Mouse (Mus musculus): Measurements from ENCODE around the gene Msantd1. TPM values are rescaled to one million over a fixed set of nuclear protein-coding genes. Genes with fewer than 3 reads are reported as not detected.

Msantd1 gene
- polyA plus RNA-seq, 1 experiment from 2014 or later: 0.60 TPM

DNA sequence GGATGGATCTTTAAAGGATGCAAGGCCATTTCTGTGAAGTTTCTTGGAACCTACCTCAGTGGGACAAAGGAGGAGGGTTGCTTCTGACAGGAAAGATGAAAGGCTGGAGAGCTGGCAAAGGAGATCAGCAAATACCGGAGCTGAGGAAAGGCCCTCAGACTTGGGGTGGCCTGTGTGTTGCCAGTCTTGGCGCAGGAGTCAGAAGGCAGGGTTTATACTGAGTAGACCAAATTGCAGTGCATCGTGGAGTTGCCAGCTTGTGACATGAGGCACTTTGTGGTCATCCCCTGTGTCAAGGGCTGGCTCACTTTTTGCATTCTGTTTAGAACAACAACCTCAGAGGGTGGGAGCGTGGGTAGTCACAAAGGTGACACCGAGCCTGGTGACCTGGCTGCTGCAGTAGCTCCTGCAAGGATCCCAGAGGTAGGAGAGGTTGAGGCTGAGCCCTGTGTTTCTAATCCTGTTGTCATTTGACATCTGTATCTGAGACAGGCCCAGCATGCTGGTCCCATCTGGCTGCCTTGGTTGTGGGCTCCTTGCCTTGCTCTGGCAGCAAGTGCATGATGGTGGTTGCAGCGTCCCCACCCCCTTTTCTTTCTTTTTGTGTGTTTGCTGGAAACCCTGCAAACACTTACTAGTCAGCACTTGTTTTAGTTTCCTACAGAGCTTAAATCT is 42.8 kb downstream of the Msantd1 start:
- Histone ChIP-seq H3K36me3 (peaks cover 28% of the 10 kb centered on the region), H3K4me2 (peak overlapping the region; percentile 74), H3K9me3 (peaks cover 5% of the 10 kb centered on the region; the same call in 1 of the 2 replicates), H3K4me1 (peaks cover 35% of the 10 kb centered on the region), H3K9ac (peak overlapping the region; percentile 97), H3K27me3 (0 out of 2 replicates have a peak, but pooled peaks cover 5% of the 10 kb centered on the region), H3K4me3 (peak overlapping the region; percentile 86), H3K27ac (peak overlapping the region; percentile 90; the same call in 1 of the 2 replicates)
- 67% methylated on average over 6 of the region's 6 CpGs for WGBS
- ATAC-seq (ENCODE audit: insufficient number of reproducible peaks, insufficient read depth, low FRiP score, low TSS enrichment, low read depth): no peak

- no peak overlapping the region for H3K27ac ChIP-seq
- 0 out of 2 replicates have a peak overlapping the region, but pooled peaks have one; percentile 97 for H3K9ac ChIP-seq
- H3K4me1 ChIP-seq: peaks cover 39% of the 10 kb centered on the region
- peak overlapping the region; percentile 86; the same call in 1 of the 2 replicates for H3K4me3 ChIP-seq
- WGBS: 95% methylated on average over 8 of the region's 8 CpGs
- H3K9me3 ChIP-seq: peaks cover 5% of the 10 kb centered on the region; the same call in 1 of the 2 replicates
- H3K36me3 ChIP-seq: peaks cover 28% of the 10 kb centered on the region
- 0 out of 2 replicates have a peak, but pooled peaks cover 5% of the 10 kb centered on the region for H3K27me3 ChIP-seq
- peak overlapping the region; percentile 74 for H3K4me2 ChIP-seq
- ATAC-seq (ENCODE audit: insufficient number of reproducible peaks, insufficient read depth, low FRiP score, low TSS enrichment, low read depth): no peak
Observed at GRCm38 (mm10) chr5:34951161-34951834, 43.5 kb downstream of the Msantd1 start.

DNA sequence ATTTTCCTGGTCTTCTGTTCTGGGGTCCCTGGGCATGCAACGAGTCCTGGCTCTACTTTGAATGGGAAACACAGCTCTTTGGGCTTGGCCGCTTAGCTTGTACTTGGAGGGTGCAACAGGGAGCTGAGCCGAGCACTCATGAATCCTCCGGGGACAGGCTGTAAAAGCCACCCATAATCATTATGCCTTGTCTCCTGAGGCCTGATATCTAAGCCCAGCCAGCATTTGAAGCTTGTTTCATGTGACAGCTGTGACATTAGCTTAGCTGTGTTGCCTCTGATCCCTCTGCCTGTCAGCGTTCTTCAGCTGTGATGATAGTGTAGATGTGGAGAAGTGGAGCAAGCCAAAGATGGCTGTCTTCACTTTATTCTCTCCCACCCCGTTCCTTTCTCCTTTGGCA is 46.7 kb downstream of the Msantd1 start:
- H3K27ac ChIP-seq: no peak overlapping the region
- no peak overlapping the region for H3K4me3 ChIP-seq
- H3K9ac ChIP-seq: no peak overlapping the region
- peaks cover 5% of the 10 kb centered on the region; the same call in 1 of the 2 replicates for H3K9me3 ChIP-seq
- H3K27me3 ChIP-seq: no peaks in the 10 kb centered on the region
- peaks cover 28% of the 10 kb centered on the region for H3K36me3 ChIP-seq
- H3K4me2 ChIP-seq: no peak overlapping the region
- peaks cover 66% of the 10 kb centered on the region for H3K4me1 ChIP-seq
- 72% methylated on average over 6 of the region's 6 CpGs for WGBS
- ATAC-seq (ENCODE audit: insufficient number of reproducible peaks, insufficient read depth, low FRiP score, low TSS enrichment, low read depth): no peak

GRCm38 (mm10) chr5:34955630-34956029 is 47.8 kb downstream of the Msantd1 start:
- H3K4me2 ChIP-seq: no peak overlapping the region
- H3K4me1 ChIP-seq: peaks cover 70% of the 10 kb centered on the region
- H3K36me3 ChIP-seq: peaks cover 28% of the 10 kb centered on the region

DNA sequence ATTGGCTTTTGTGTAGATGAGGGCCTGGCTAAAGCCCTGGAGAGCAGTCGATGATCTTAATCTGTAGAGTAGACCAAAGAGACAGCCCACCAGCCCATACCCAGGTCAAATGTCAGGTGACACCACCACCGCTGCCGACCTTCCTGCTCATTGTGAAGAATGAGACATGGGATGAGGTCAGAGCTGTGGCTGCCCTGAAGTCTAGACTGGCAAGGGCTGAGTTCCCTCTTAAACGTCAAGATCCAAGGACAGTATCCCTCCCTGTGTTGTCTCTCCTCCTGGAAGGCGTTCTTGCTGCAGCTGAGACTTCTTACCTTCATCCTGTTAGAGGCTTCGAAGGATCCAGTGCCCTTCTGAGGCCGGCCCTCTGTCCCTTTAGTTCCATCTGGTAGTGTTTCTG is 48.3 kb downstream of the Msantd1 start:
- Histone ChIP-seq H3K4me2 (no peak overlapping the region), H3K4me1 (peaks cover 64% of the 10 kb centered on the region), H3K9me3 (peaks cover 5% of the 10 kb centered on the region; the same call in 1 of the 2 replicates), H3K4me3 (no peak overlapping the region), H3K36me3 (peaks cover 28% of the 10 kb centered on the region), H3K27ac (no peak overlapping the region), H3K9ac (no peak overlapping the region), H3K27me3 (no peaks in the 10 kb centered on the region)
- no peak for ATAC-seq (ENCODE audit: insufficient number of reproducible peaks, insufficient read depth, low FRiP score, low TSS enrichment, low read depth)
- 85% methylated on average over 7 of the region's 7 CpGs for WGBS

More at GRCm38 (mm10) chr5:34955630-34956029, 47.8 kb downstream of the Msantd1 start:
- H3K27me3 ChIP-seq: no peaks in the 10 kb centered on the region
- H3K9ac ChIP-seq: no peak overlapping the region
- H3K27ac ChIP-seq: no peak overlapping the region
- 71% methylated on average over 5 of the region's 5 CpGs for WGBS
- H3K9me3 ChIP-seq: peaks cover 5% of the 10 kb centered on the region; the same call in 1 of the 2 replicates
- H3K4me3 ChIP-seq: no peak overlapping the region
- ATAC-seq (ENCODE audit: insufficient number of reproducible peaks, insufficient read depth, low FRiP score, low TSS enrichment, low read depth): no peak

DNA sequence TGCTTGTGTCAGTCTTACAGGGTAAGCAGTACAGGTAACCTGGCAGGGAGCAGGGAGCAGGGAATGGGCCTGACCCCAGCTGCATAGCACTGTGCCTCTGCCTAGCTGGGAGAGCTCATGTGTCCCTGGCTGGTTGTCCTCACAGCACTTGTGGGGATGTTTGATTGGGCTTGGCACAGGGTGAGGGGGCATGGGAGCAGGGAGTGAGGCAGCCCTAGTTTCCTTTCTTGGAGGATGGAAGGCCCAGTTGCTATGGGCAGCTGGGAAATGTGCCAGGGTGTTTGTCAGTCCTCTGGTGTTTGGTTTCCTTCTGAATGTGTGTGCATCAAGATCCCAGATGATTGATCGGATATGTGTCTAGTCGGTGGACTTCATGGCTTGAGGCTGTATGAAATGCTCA is 49.2 kb downstream of the Msantd1 start:
- H3K9me3 ChIP-seq: peaks cover 5% of the 10 kb centered on the region; the same call in 1 of the 2 replicates
- no peak for ATAC-seq (ENCODE audit: insufficient number of reproducible peaks, insufficient read depth, low FRiP score, low TSS enrichment, low read depth)
- peaks cover 22% of the 10 kb centered on the region for H3K36me3 ChIP-seq
- peaks cover 66% of the 10 kb centered on the region for H3K4me1 ChIP-seq
- 60% methylated on average over 2 of the region's 2 CpGs for WGBS
- H3K9ac ChIP-seq: no peak overlapping the region
- no peak overlapping the region for H3K4me2 ChIP-seq
- H3K27me3 ChIP-seq: no peaks in the 10 kb centered on the region
- no peak overlapping the region for H3K4me3 ChIP-seq
- H3K27ac ChIP-seq: no peak overlapping the region

DNA sequence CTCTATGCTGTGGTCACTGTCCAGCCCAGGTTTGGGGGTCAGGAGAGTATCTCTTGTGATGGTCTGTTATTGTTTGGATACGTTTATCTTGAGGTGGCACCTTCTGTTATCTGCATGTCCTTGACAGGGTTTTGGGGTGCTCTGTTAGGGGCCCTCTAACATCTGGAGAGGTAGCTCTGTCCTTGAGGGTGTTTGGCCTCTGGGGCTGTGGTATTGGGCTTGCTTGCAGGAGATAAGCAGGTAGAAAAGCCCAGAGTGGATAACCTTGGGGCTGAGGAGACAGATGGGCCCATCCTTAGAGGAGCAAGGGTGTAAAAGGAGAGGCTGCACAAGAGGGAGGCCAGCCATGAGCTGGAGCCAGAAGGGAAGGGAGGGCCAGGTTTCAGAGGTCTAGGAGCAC is 52.2 kb downstream of the Msantd1 start:
- 81% methylated on average over 1 of the region's 1 CpGs for WGBS
- Histone ChIP-seq H3K27ac (peak overlapping the region; percentile 33; the same call in 1 of the 2 replicates), H3K27me3 (no peaks in the 10 kb centered on the region), H3K4me3 (no peak overlapping the region), H3K36me3 (peaks cover 12% of the 10 kb centered on the region), H3K9me3 (no peaks in the 10 kb centered on the region), H3K9ac (no peak overlapping the region), H3K4me1 (peaks cover 59% of the 10 kb centered on the region), H3K4me2 (no peak overlapping the region)
- ATAC-seq (ENCODE audit: insufficient number of reproducible peaks, insufficient read depth, low FRiP score, low TSS enrichment, low read depth): no peak

- WGBS: 95% methylated on average over 12 of the region's 12 CpGs
- peaks cover 52% of the 10 kb centered on the region for H3K36me3 ChIP-seq
- no peaks in the 10 kb centered on the region for H3K27me3 ChIP-seq
Observed at GRCm38 (mm10) chr5:34965531-34965930, 57.7 kb downstream of the Msantd1 start.

DNA sequence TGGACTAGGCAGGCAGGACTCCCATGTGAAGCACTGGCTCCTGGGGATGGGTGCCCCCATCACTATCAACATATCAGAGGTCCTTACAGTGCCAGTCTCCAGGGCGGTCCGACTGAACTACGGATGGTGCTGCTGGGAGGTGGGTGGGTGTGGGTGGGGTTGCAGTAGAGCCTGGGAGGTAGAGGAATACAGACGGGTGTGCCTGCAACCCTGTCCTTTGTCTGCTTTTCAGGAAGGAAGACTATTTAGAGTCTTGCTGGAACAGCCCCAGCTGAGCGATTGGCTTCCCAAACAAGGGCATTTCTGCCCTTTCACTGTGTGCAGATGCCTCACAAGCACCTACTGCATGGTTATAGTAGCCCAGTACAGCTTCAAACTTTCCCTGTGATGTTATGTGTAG is 60.6 kb downstream of the Msantd1 start:
- H3K4me2 ChIP-seq: no peak overlapping the region
- H3K27me3 ChIP-seq: no peaks in the 10 kb centered on the region
- 89% methylated on average over 5 of the region's 5 CpGs for WGBS
- no peak for ATAC-seq (ENCODE audit: insufficient number of reproducible peaks, insufficient read depth, low FRiP score, low TSS enrichment, low read depth)
- H3K9me3 ChIP-seq: no peaks in the 10 kb centered on the region
- peaks cover 70% of the 10 kb centered on the region for H3K36me3 ChIP-seq
- H3K4me3 ChIP-seq: no peak overlapping the region
- no peaks in the 10 kb centered on the region for H3K4me1 ChIP-seq
- H3K9ac ChIP-seq: no peak overlapping the region
- H3K27ac ChIP-seq: no peak overlapping the region

More at GRCm38 (mm10) chr5:34965531-34965930, 57.7 kb downstream of the Msantd1 start:
- Histone ChIP-seq H3K27ac (no peak overlapping the region), H3K4me1 (peaks cover 7% of the 10 kb centered on the region; the same call in 1 of the 2 replicates), H3K4me2 (no peak overlapping the region), H3K4me3 (no peak overlapping the region), H3K9ac (no peak overlapping the region), H3K9me3 (no peaks in the 10 kb centered on the region)
- ATAC-seq (ENCODE audit: insufficient number of reproducible peaks, insufficient read depth, low FRiP score, low TSS enrichment, low read depth): no peak

- Histone ChIP-seq H3K4me3 (no peak overlapping the region), H3K27me3 (no peaks in the 10 kb centered on the region), H3K36me3 (peaks cover 71% of the 10 kb centered on the region), H3K27ac (no peak overlapping the region), H3K9me3 (no peaks in the 10 kb centered on the region), H3K4me1 (0 out of 2 replicates have a peak, but pooled peaks cover 3% of the 10 kb centered on the region), H3K4me2 (no peak overlapping the region), H3K9ac (no peak overlapping the region)
- no peak for ATAC-seq (ENCODE audit: insufficient number of reproducible peaks, insufficient read depth, low FRiP score, low TSS enrichment, low read depth)
- WGBS: 83% methylated on average over 3 of the region's 3 CpGs
Observed at GRCm38 (mm10) chr5:34972471-34972870, 64.7 kb downstream of the Msantd1 start.

Measured in embryonic facial prominence, embryonic 13.5 days (tissue).